In genomic region chr8:124067059-124067750, GRCm38 (mm10) we compare ENCODE assay signal across 18 mouse cellular contexts. TPM values are rescaled to one million over a fixed set of nuclear protein-coding genes. Genes with fewer than 3 reads are reported as not detected.
DNase-seq lines count a peak whose midpoint lies in the region; ATAC-seq lines count a peak whose summit lies in the region.
"Had no signal": no experiment of that assay in that cellular context is flagged by ENCODE, and none has a peak within 500 bp of the region (broad histone marks: within the 10 kb centered on the region; RNA-seq: fewer than 3 reads in every experiment).

No protein-coding gene starts in this region.

- no peaks in the 10 kb centered on the region for H3K9me3 ChIP-seq in heart, embryonic 16.5 days (replicated peaks; ENCODE audit: control insufficient read depth, low read length)
- H3K9me3 ChIP-seq in embryonic facial prominence, embryonic 14.5 days (ENCODE audit: control insufficient read depth, low read length) = no peaks in the 10 kb centered on the region
- H3K9me3 ChIP-seq in limb, embryonic 15.5 days = no peaks in the 10 kb centered on the region
- no peaks in the 10 kb centered on the region for H3K9me3 ChIP-seq in hindbrain, embryonic 10.5 days
- H3K9me3 ChIP-seq: forebrain, embryonic 13.5 days; heart, embryonic 13.5 days; hindbrain, embryonic 13.5 days; neural tube, embryonic 13.5 days had no signal

- H3K27ac ChIP-seq in heart, embryonic 16.5 days (ENCODE audit: low read length) = 0 out of 2 replicates have a peak overlapping the region, but pooled peaks have one; percentile 21
- no peak overlapping the region; the same call in 1 of the 2 replicates for H3K27ac ChIP-seq in embryonic facial prominence, embryonic 14.5 days (replicated peaks; ENCODE audit: low read depth, low read length)
- H3K27ac ChIP-seq in limb, embryonic 15.5 days = peak overlapping the region; percentile 71
- no peak overlapping the region for H3K27ac ChIP-seq in hindbrain, embryonic 10.5 days
- H3K27ac ChIP-seq: forebrain, embryonic 13.5 days; hindbrain, embryonic 13.5 days; liver, embryonic 14.5 days; neural tube, embryonic 13.5 days had no signal

- H3K27me3 ChIP-seq in heart, embryonic 16.5 days (ENCODE audit: control insufficient read depth, insufficient read depth, low read length) = no peaks in the 10 kb centered on the region
- no peaks in the 10 kb centered on the region for H3K27me3 ChIP-seq in embryonic facial prominence, embryonic 14.5 days (replicated peaks; ENCODE audit: control insufficient read depth, insufficient read depth, low read length)
- no peaks in the 10 kb centered on the region for H3K27me3 ChIP-seq in limb, embryonic 15.5 days
- H3K27me3 ChIP-seq in hindbrain, embryonic 10.5 days (ENCODE audit: insufficient read depth, poor library complexity, severe bottlenecking) = no peaks in the 10 kb centered on the region
- H3K27me3 ChIP-seq: hindbrain, embryonic 13.5 days; neural tube, embryonic 13.5 days had no signal

- H3K36me3 ChIP-seq in heart, embryonic 16.5 days (ENCODE audit: control insufficient read depth, insufficient read depth) = no peaks in the 10 kb centered on the region
- no peaks in the 10 kb centered on the region for H3K36me3 ChIP-seq in embryonic facial prominence, embryonic 14.5 days (ENCODE audit: control insufficient read depth, insufficient read depth, low read length)
- no peaks in the 10 kb centered on the region for H3K36me3 ChIP-seq in limb, embryonic 15.5 days
- no peaks in the 10 kb centered on the region for H3K36me3 ChIP-seq in hindbrain, embryonic 10.5 days
- H3K36me3 ChIP-seq: heart, embryonic 13.5 days; hindbrain, embryonic 13.5 days; neural tube, embryonic 13.5 days had no signal

- no peak overlapping the region for H3K9ac ChIP-seq in heart, embryonic 16.5 days (ENCODE audit: low read length)
- no peak overlapping the region for H3K9ac ChIP-seq in embryonic facial prominence, embryonic 14.5 days (ENCODE audit: low read depth, low read length)
- H3K9ac ChIP-seq in limb, embryonic 15.5 days = no peak overlapping the region
- H3K9ac ChIP-seq: forebrain, embryonic 13.5 days; heart, embryonic 13.5 days; hindbrain, embryonic 13.5 days; liver, embryonic 14.5 days; neural tube, embryonic 13.5 days had no signal

- no peak overlapping the region for H3K4me2 ChIP-seq in heart, embryonic 16.5 days (ENCODE audit: low read depth, low read length)
- H3K4me2 ChIP-seq in embryonic facial prominence, embryonic 14.5 days (ENCODE audit: low read depth, low read length) = no peak overlapping the region
- H3K4me2 ChIP-seq in limb, embryonic 15.5 days = no peak overlapping the region
- H3K4me2 ChIP-seq: forebrain, embryonic 13.5 days; heart, embryonic 13.5 days; hindbrain, embryonic 13.5 days; midbrain, embryonic 11.5 days; neural tube, embryonic 13.5 days had no signal

- peaks cover 16% of the 10 kb centered on the region for H3K4me1 ChIP-seq in heart, embryonic 16.5 days (ENCODE audit: control insufficient read depth, insufficient read depth, low read length)
- peaks cover 27% of the 10 kb centered on the region for H3K4me1 ChIP-seq in embryonic facial prominence, embryonic 14.5 days (ENCODE audit: control insufficient read depth, insufficient read depth, low read length)
- H3K4me1 ChIP-seq in limb, embryonic 15.5 days = peaks cover 20% of the 10 kb centered on the region
- H3K4me1 ChIP-seq in hindbrain, embryonic 10.5 days (replicated peaks) = peaks cover 14% of the 10 kb centered on the region

- no peak overlapping the region for H3K4me3 ChIP-seq in heart, embryonic 16.5 days (ENCODE audit: low read length)
- no peak overlapping the region for H3K4me3 ChIP-seq in embryonic facial prominence, embryonic 14.5 days (ENCODE audit: low read depth, low read length)
- no peak overlapping the region for H3K4me3 ChIP-seq in limb, embryonic 15.5 days
- H3K4me3 ChIP-seq in hindbrain, embryonic 10.5 days = no peak overlapping the region
- H3K4me3 ChIP-seq: forebrain, embryonic 13.5 days; heart, embryonic 13.5 days; hindbrain, embryonic 13.5 days; neural tube, embryonic 13.5 days had no signal

- no peak for DNase-seq in heart, adult 18-20 months
- DNase-seq in NIH3T3 (ENCODE audit: low read depth) = peak; percentile 19
- DNase-seq in embryonic facial prominence, embryonic 14.5 days (ENCODE audit: low spot score) = peak; percentile 31
- DNase-seq in layer of hippocampus, adult 9-11 months = no peak
- no peak for DNase-seq in hindbrain, embryonic 10.5 days (ENCODE audit: low spot score)
- DNase-seq: cerebellum, adult 9-10 months; layer of hippocampus, postnatal 36 days; right cerebral cortex, adult 18-20 months had no signal

- ATAC-seq in heart, embryonic 16.5 days (replicated peaks; ENCODE audit: extremely low read depth, insufficient read depth, low FRiP score) = no peak
- peak; percentile 34 for ATAC-seq in embryonic facial prominence, embryonic 14.5 days (ENCODE audit: low read depth)
- ATAC-seq in limb, embryonic 15.5 days (ENCODE audit: insufficient number of reproducible peaks, low FRiP score, low TSS enrichment, low read depth) = peak; percentile 61
- ATAC-seq: CD4-positive, CD25-positive, alpha-beta regulatory T cell, adult 4 months; forebrain, embryonic 13.5 days; inflammation-experienced regulatory T-cells, adult 6 months had no signal

- 64% methylated on average over 4 of the region's 4 CpGs for WGBS in heart, embryonic 16.5 days
- 44% methylated on average over 4 of the region's 4 CpGs for WGBS in embryonic facial prominence, embryonic 14.5 days
- 52% methylated on average over 4 of the region's 4 CpGs for WGBS in limb, embryonic 15.5 days
- 82% methylated on average over 4 of the region's 4 CpGs for WGBS in hindbrain, embryonic 10.5 days

RNA-seq across cellular contexts. Expression of gene Urb2, which starts 45.9 kb away (rescaled TPM):
- 3.0 and 3.3 TPM in 2 replicates for polyA plus RNA-seq in heart, embryonic 16.5 days (2015; fragmentation: Nextera tagmentation; extraction: Ambion mirVana)
- 1 to 10 TPM; 6.7 to 7.2 TPM for total RNA-seq in heart, adult 18-20 months (2021)
- 5.6 and 5.8 TPM in 2 replicates for polyA plus RNA-seq in embryonic facial prominence, embryonic 14.5 days (2014; fragmentation: Nextera tagmentation; extraction: Ambion mirVana)
- polyA plus RNA-seq in limb, embryonic 15.5 days (2015; fragmentation: Nextera tagmentation; extraction: Ambion mirVana) = 4.7 and 5.0 TPM in 2 replicates
- polyA plus RNA-seq in hindbrain, embryonic 10.5 days (2016; fragmentation: Nextera tagmentation; extraction: Ambion mirVana) = 6.8 and 7.1 TPM in 2 replicates

RNA-seq across cellular contexts. Expression of gene Taf5l, which starts 46.0 kb away (rescaled TPM):
- polyA plus RNA-seq in heart, embryonic 16.5 days (2015; fragmentation: Nextera tagmentation; extraction: Ambion mirVana) = 25.4 and 27.9 TPM in 2 replicates
- 10 to 100 TPM; 12.1 to 13.5 TPM for total RNA-seq in heart, adult 18-20 months (2021)
- polyA plus RNA-seq in embryonic facial prominence, embryonic 14.5 days (2014; fragmentation: Nextera tagmentation; extraction: Ambion mirVana) = 36.1 and 42.2 TPM in 2 replicates
- polyA plus RNA-seq in limb, embryonic 15.5 days (2015; fragmentation: Nextera tagmentation; extraction: Ambion mirVana) = 30.1 and 34.4 TPM in 2 replicates
- polyA plus RNA-seq in hindbrain, embryonic 10.5 days (2016; fragmentation: Nextera tagmentation; extraction: Ambion mirVana) = 37.8 and 40.2 TPM in 2 replicates

Comparison
In these comparisons a context has a peak if more than half of its experiments do, and no peak if none do; other contexts are left out.
1. H3K27ac ChIP-seq: peak in heart, embryonic 16.5 days (single experiment) and limb, embryonic 15.5 days (single experiment); none in embryonic facial prominence, embryonic 14.5 days (single experiment) and hindbrain, embryonic 10.5 days (single experiment).
2. DNase-seq: peak in NIH3T3 (single experiment) and embryonic facial prominence, embryonic 14.5 days (single experiment); none in heart, adult 18-20 months (0 of 2), layer of hippocampus, adult 9-11 months (single experiment) and hindbrain, embryonic 10.5 days (single experiment).